ENCODE assay signal across 10 mouse cellular contexts in the genomic region with DNA sequence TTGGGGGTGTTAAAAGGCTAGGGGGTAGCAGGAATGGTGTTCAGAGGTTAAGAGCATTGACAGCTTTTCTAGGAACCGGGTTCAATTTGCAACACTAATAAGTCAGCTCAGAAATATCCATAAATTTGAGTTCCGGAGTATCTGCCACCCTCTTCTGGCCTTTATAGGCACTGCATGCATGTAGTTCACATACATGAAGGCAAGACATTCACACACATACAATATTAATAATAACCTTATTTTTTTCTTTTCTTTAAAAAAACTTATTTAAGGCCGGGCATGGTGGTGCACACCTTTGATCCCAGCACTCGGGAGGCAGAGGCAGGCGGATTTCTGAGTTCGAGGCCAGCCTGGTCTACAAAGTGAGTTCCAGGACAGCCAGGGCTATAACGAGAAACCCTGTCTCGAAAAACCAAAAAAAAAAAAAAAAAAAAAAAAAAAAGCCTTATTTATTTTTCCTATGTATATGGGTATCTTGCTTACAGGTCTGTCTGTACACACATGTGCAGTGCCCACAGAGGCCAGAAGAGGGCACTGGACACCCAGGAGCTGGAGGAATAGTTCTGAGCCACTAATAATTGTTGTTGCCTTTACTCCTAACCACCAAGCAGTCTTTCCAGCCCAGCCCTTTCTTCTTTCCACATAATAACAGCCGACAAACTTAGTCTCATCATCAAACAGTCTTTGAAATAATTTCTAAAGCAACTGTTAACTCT. TPM values are rescaled to one million over a fixed set of nuclear protein-coding genes. Genes with fewer than 3 reads are reported as not detected.
DNase-seq lines count a peak whose midpoint lies in the region; ATAC-seq and TF ChIP-seq lines count a peak whose summit lies in the region.
"Had no signal": no experiment of that assay in that cellular context is flagged by ENCODE, and none has a peak within 500 bp of the region (broad histone marks: within the 10 kb centered on the region; RNA-seq: fewer than 3 reads in every experiment).

No protein-coding gene starts in this region.

- intact Hi-C loops in heart, adult 2 months (cut with DNase I), result loop anchor here (2.0 to 10.0 kb wide), 3 partner anchors 41 to 243 kb away; a partner anchor contains a TSS
- intact Hi-C loops in heart, postnatal 25 days (cut with DNase I), result loop anchor here (1.0 kb wide), 1 partner anchor 70 kb away; no protein-coding TSS in a partner anchor

- peak; percentile 68; the same call in 1 of the 2 replicates for TF ChIP-seq EP300 in heart, adult 2 months (IDR thresholded peaks at IDR 0.05; ENCODE audit: insufficient read depth, low read depth, low read length)

- H3K36me3 ChIP-seq in heart, adult 2 months (ENCODE audit: control insufficient read depth, insufficient read depth, low read length), result peaks cover 3% of the 10 kb centered on the region

- H3K27ac ChIP-seq in heart, adult 2 months, result no peak overlapping the region
- no peak overlapping the region for H3K27ac ChIP-seq in bone marrow macrophage, adult 2 months (ENCODE audit: insufficient read depth, low read depth, low read length)
- H3K27ac ChIP-seq: embryonic facial prominence, embryonic 15.5 days had no signal

- peak; percentile 94 for ATAC-seq in CD4-positive, CD25-positive, alpha-beta regulatory T cell, adult 4 months
- peak; percentile 78 for ATAC-seq in megakaryocyte-erythroid progenitor cell, adult 5-6 weeks (replicated peaks; ENCODE audit: low FRiP score, low TSS enrichment, poor library complexity, severe bottlenecking)

- H3K79me2 ChIP-seq in heart, adult 2 months (replicated peaks; ENCODE audit: control insufficient read depth, insufficient read depth, low read length), result no peaks in the 10 kb centered on the region

- peak; percentile 60 to 76 for DNase-seq in heart, adult 2 months
- DNase-seq in heart, postnatal 25 days (ENCODE audit: low spot score), result no peak
- peak; percentile 64 for DNase-seq in forelimb bud, embryonic 11.5 days (ENCODE audit: low read depth, low spot score)
- peak; percentile 32 for DNase-seq in large intestine, adult 2 months (ENCODE audit: low read depth, low spot score)
- peak; percentile 84 for DNase-seq in testis, postnatal 10 days (ENCODE audit: low spot score)

- TF ChIP-seq CTCF in heart, adult 2 months (IDR thresholded peaks at IDR 0.05), result peak; percentile 69
- peak; percentile 83 for TF ChIP-seq CTCF in bone marrow macrophage, adult 2 months (IDR thresholded peaks at IDR 0.05; ENCODE audit: low read depth, low read length)

- TF ChIP-seq POLR2A in heart, adult 2 months (IDR thresholded peaks at IDR 0.05; ENCODE audit: insufficient read depth, low read depth, low read length), result no peak
- TF ChIP-seq POLR2A in bone marrow macrophage, adult 2 months (IDR thresholded peaks at IDR 0.05; ENCODE audit: borderline replicate concordance, low read depth, low read length), result no peak

- 87% methylated on average over 9 of the region's 9 CpGs for WGBS in heart, adult 2 months
- 92% methylated on average over 9 of the region's 9 CpGs for WGBS in large intestine, adult 2 months

- H3K4me3 ChIP-seq in heart, adult 2 months, result no peak overlapping the region
- no peak overlapping the region for H3K4me3 ChIP-seq in bone marrow macrophage, adult 2 months (ENCODE audit: insufficient read depth, low read length)
- H3K4me3 ChIP-seq: embryonic facial prominence, embryonic 15.5 days; megakaryocyte, embryonic 14.5 days had no signal

- no peaks in the 10 kb centered on the region for H3K27me3 ChIP-seq in heart, adult 2 months (ENCODE audit: control insufficient read depth, insufficient read depth, low read length)
- H3K27me3 ChIP-seq: embryonic facial prominence, embryonic 15.5 days; megakaryocyte, embryonic 14.5 days had no signal

- H3K4me1 ChIP-seq in heart, adult 2 months (ENCODE audit: control insufficient read depth, insufficient read depth, low read length), result no peaks in the 10 kb centered on the region
- peaks cover 5% of the 10 kb centered on the region for H3K4me1 ChIP-seq in bone marrow macrophage, adult 2 months (ENCODE audit: control insufficient read depth, insufficient read depth, low read length)
- H3K4me1 ChIP-seq: embryonic facial prominence, embryonic 15.5 days had no signal

- H3K9ac ChIP-seq in heart, adult 2 months (ENCODE audit: low read depth, low read length), result no peak overlapping the region
- H3K9ac ChIP-seq: embryonic facial prominence, embryonic 15.5 days had no signal

RNA-seq across cellular contexts. Expression of a gene that starts 9.6 kb away (rescaled TPM):
- 100 to 1,000 TPM; 150 to 165 TPM for total RNA-seq in heart, adult 2 months (2021)
- polyA plus RNA-seq in heart, adult 2 months (2012; rRNA removed), result 210 and 302 TPM in 2 replicates
- 100 to 1,000 TPM; 161 to 165 TPM for total RNA-seq in heart, postnatal 25 days (2021)
- polyA plus RNA-seq in CD4-positive, CD25-positive, alpha-beta regulatory T cell, adult 4 months (2017; shearing (Covaris generic)), result 100 to 1,000 TPM; 107 to 151 TPM
- 170 and 221 TPM in 2 replicates for polyA plus RNA-seq in bone marrow macrophage, adult 2 months (2012; ENCODE audit: insufficient read depth, insufficient read length, missing spikeins)
- polyA plus RNA-seq in large intestine, adult 2 months (2012; rRNA removed), result 183 and 186 TPM in 2 replicates
- total RNA-seq in megakaryocyte-erythroid progenitor cell, adult 5-6 weeks (2014; fragmentation: Nextera tagmentation), result 338 and 413 TPM in 2 replicates
- 279 and 302 TPM in 2 replicates for total RNA-seq in megakaryocyte-erythroid progenitor cell, adult 5-6 weeks (2017)

RNA-seq across cellular contexts. Expression of a gene that starts 32.3 kb away (rescaled TPM):
- total RNA-seq in heart, adult 2 months (2021), result 10 to 100 TPM; 10.2 to 13.6 TPM
- 9.3 and 10.5 TPM in 2 replicates for polyA plus RNA-seq in heart, adult 2 months (2012; rRNA removed)
- 10 to 100 TPM; 11.0 to 11.4 TPM for total RNA-seq in heart, postnatal 25 days (2021)
- polyA plus RNA-seq in CD4-positive, CD25-positive, alpha-beta regulatory T cell, adult 4 months (2017; shearing (Covaris generic)), result 1 to 10 TPM; 2.8 to 2.9 TPM
- polyA plus RNA-seq in bone marrow macrophage, adult 2 months (2012; ENCODE audit: insufficient read depth, insufficient read length, missing spikeins), result 65.3 and 69.5 TPM in 2 replicates
- 5.1 and 6.1 TPM in 2 replicates for polyA plus RNA-seq in large intestine, adult 2 months (2012; rRNA removed)
- total RNA-seq in megakaryocyte-erythroid progenitor cell, adult 5-6 weeks (2014; fragmentation: Nextera tagmentation), result 39.0 and 40.9 TPM in 2 replicates
- total RNA-seq in megakaryocyte-erythroid progenitor cell, adult 5-6 weeks (2017), result 15.8 and 18.4 TPM in 2 replicates

RNA-seq across cellular contexts. Expression of a gene that starts 38.3 kb away (rescaled TPM):
- 10 to 100 TPM; 26.1 to 33.3 TPM for total RNA-seq in heart, adult 2 months (2021)
- 10.5 and 21.8 TPM in 2 replicates for polyA plus RNA-seq in heart, adult 2 months (2012; rRNA removed)
- 10 to 100 TPM; 24.0 to 28.2 TPM for total RNA-seq in heart, postnatal 25 days (2021)
- polyA plus RNA-seq in CD4-positive, CD25-positive, alpha-beta regulatory T cell, adult 4 months (2017; shearing (Covaris generic)), result 10 to 100 TPM; 25.9 to 37.5 TPM
- 30.3 and 33.2 TPM in 2 replicates for polyA plus RNA-seq in bone marrow macrophage, adult 2 months (2012; ENCODE audit: insufficient read depth, insufficient read length, missing spikeins)
- 7.7 and 7.8 TPM in 2 replicates for polyA plus RNA-seq in large intestine, adult 2 months (2012; rRNA removed)
- 7.6 and 10.4 TPM in 2 replicates for total RNA-seq in megakaryocyte-erythroid progenitor cell, adult 5-6 weeks (2014; fragmentation: Nextera tagmentation)
- 15.4 and 22.2 TPM in 2 replicates for total RNA-seq in megakaryocyte-erythroid progenitor cell, adult 5-6 weeks (2017)
